Mouse (Mus musculus) ovary, adult 18-20 months (tissue): ENCODE results near the gene Gm20521.
"Not testable (repeated sequence)": the region's sequence is repeated elsewhere in the genome, so short reads cannot be mapped to it uniquely, and the experiment has no call there.

Experiments
- DNase-seq: peaks from one replicate; pipeline ENCODE4 v3.0.0; 2022; ENCODE audit warnings: low spot score, mixed read lengths

The Gm20521 gene

GRCm38 (mm10) chr14:54936831-54937160 is 53.6 kb downstream of the Gm20521 start:
- no peak for DNase-seq

GRCm38 (mm10) chr14:54937361-54938182 is 54.3 kb downstream of the Gm20521 start:
- no peak for DNase-seq

GRCm38 (mm10) chr14:54938431-54939219 is 55.4 kb downstream of the Gm20521 start:
- no peak for DNase-seq

GRCm38 (mm10) chr14:54939434-54940175 is 56.4 kb downstream of the Gm20521 start:
- peak; percentile 35 for DNase-seq

GRCm38 (mm10) chr14:54940176-54940530 is 56.9 kb downstream of the Gm20521 start:
- DNase-seq, result no peak

GRCm38 (mm10) chr14:54941024-54941978 is 58.1 kb downstream of the Gm20521 start:
- DNase-seq, result no peak

GRCm38 (mm10) chr14:54942479-54942878 is 59.2 kb downstream of the Gm20521 start:
- DNase-seq, result no peak

GRCm38 (mm10) chr14:54943971-54944370 is 60.7 kb downstream of the Gm20521 start:
- no peak for DNase-seq

- no peak for DNase-seq
Measured at GRCm38 (mm10) chr14:54944939-54945338, 61.7 kb downstream of the Gm20521 start.

- DNase-seq, result no peak
Measured at GRCm38 (mm10) chr14:54945975-54946704, 62.9 kb downstream of the Gm20521 start.

- DNase-seq, result not testable (repeated sequence)
Measured at GRCm38 (mm10) chr14:54947008-54947407, 63.8 kb downstream of the Gm20521 start.
